Mouse (Mus musculus): ENCODE data around the gene Fbln7.

DNA sequence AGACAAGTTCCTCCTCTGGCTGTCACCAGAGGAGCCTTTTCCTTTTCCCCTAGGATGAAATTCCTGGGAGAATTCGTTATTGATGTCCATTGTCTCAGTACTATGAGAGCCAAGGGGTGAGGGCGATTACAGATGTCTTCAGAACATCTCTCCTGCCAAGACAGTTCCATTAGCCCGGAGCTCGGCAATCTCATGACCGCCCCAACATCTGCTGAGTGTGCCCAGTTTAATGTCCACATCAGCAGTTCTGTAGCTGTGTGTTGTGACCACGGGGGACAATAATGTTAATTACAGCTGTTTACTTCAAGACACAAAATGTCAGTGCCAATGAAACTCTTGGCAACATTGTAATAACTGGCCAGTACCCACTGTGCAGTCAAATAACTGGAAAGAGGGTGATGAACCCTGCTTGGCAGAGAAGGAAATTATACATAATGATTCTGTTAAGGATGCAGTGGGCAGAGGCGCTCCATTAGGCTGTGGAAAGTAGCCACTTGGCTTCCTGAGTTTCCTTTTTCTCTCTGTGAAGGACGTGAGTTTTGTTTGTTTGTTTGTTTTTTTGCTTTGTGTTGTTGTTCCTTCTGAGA, 22.5 kb downstream of the Fbln7 start:
- TF ChIP-seq POLR2A (IDR thresholded peaks at IDR 0.05; ENCODE audit: insufficient read depth, low read length) (no peak), EP300 (IDR thresholded peaks at IDR 0.05; ENCODE audit: insufficient read depth, low read depth, low read length) (no peak)
